Mouse (Mus musculus) gastrocnemius, postnatal 14 days (tissue): ENCODE data around the gene Mcl1. TPM values are rescaled to one million over a fixed set of nuclear protein-coding genes. Genes with fewer than 3 reads are reported as not detected.
A peak's percentile ranks its signal among the peaks of the same experiment; 100 is the strongest.
"Not testable (repeated sequence)": the region's sequence is repeated elsewhere in the genome, so short reads cannot be mapped to it uniquely, and the experiment has no call there.

Source experiments
- DNase-seq: peaks from one replicate; pipeline ENCODE4 v3.0.0; 2021; ENCODE audit warnings: mixed read lengths
- intact Hi-C: fragments of 180-260 bp; cut with DNase I; formaldehyde crosslinking; loops from one replicate; pipeline ENCODE4 v1.15.1; 2025; ENCODE audit warnings: low total_unique reads
- total RNA-seq, 2 experiments: library from RNA; stranded (reverse); gene quantifications; 2 replicates each; pipeline ENCODE4 v1.2.3; 2021

Gene Mcl1
- total RNA-seq, 2 experiments from 2014 or later: 98.8 to 124 TPM

- DNase-seq: no peak
Observed at GRCm38 (mm10) chr3:95679551-95679950, 21.0 kb downstream of the Mcl1 start.

GRCm38 (mm10) chr3:95680673-95681072 lies 22.1 kb downstream of the Mcl1 start:
- intact Hi-C loops: no loop called here
- DNase-seq: no peak

More at GRCm38 (mm10) chr3:95679551-95679950, 21.0 kb downstream of the Mcl1 start:
- intact Hi-C loops: no loop called here

- intact Hi-C loops: no loop called here
Observed at GRCm38 (mm10) chr3:95681365-95681764, 22.8 kb downstream of the Mcl1 start.

GRCm38 (mm10) chr3:95682878-95683277 lies 24.3 kb downstream of the Mcl1 start:
- no peak for DNase-seq
- intact Hi-C loops: no loop called here

More at GRCm38 (mm10) chr3:95681365-95681764, 22.8 kb downstream of the Mcl1 start:
- no peak for DNase-seq

GRCm38 (mm10) chr3:95684846-95685245 lies 26.3 kb downstream of the Mcl1 start:
- intact Hi-C loops: no loop called here
- no peak for DNase-seq

GRCm38 (mm10) chr3:95685301-95685700 lies 26.7 kb downstream of the Mcl1 start:
- intact Hi-C loops: no loop called here
- no peak for DNase-seq

GRCm38 (mm10) chr3:95685701-95686100 lies 27.1 kb downstream of the Mcl1 start:
- intact Hi-C loops: no loop called here

GRCm38 (mm10) chr3:95686492-95687167 lies 28.0 kb downstream of the Mcl1 start:
- intact Hi-C loops: no loop called here
- no peak for DNase-seq

More at GRCm38 (mm10) chr3:95685701-95686100, 27.1 kb downstream of the Mcl1 start:
- no peak for DNase-seq

- intact Hi-C loops: no loop called here
- no peak for DNase-seq
Observed at GRCm38 (mm10) chr3:95687168-95687523, 28.6 kb downstream of the Mcl1 start.

GRCm38 (mm10) chr3:95687524-95688421 lies 29.2 kb downstream of the Mcl1 start, which contains the start of gene Adamtsl4:
TSS of gene Adamtsl4 (minus strand) at chr3:95687917.
- peak; percentile 85 for DNase-seq
- intact Hi-C loops: no loop called here

GRCm38 (mm10) chr3:95689171-95689915 lies 30.8 kb downstream of the Mcl1 start:
- peak; percentile 43 for DNase-seq
- intact Hi-C loops: no loop called here

GRCm38 (mm10) chr3:95689940-95690339 lies 31.4 kb downstream of the Mcl1 start:
- intact Hi-C loops: no loop called here
- DNase-seq: no peak

- intact Hi-C loops, DNase-seq: not testable (repeated sequence)
Observed at GRCm38 (mm10) chr3:95690552-95690951, 32.0 kb downstream of the Mcl1 start.

GRCm38 (mm10) chr3:95692677-95693076 lies 34.1 kb downstream of the Mcl1 start:
- intact Hi-C loops: no loop called here
- DNase-seq: no peak

- intact Hi-C loops: no loop called here
Observed at GRCm38 (mm10) chr3:95693821-95694807, 35.5 kb downstream of the Mcl1 start.

GRCm38 (mm10) chr3:95694808-95695703 lies 36.5 kb downstream of the Mcl1 start:
- DNase-seq: no peak
- intact Hi-C loops: no loop called here

More at GRCm38 (mm10) chr3:95693821-95694807, 35.5 kb downstream of the Mcl1 start:
- DNase-seq: no peak

GRCm38 (mm10) chr3:95695796-95696195 lies 37.2 kb downstream of the Mcl1 start:
- no peak for DNase-seq
- intact Hi-C loops: no loop called here

- DNase-seq: no peak
- intact Hi-C loops: no loop called here
Observed at GRCm38 (mm10) chr3:95696360-95696759, 37.8 kb downstream of the Mcl1 start.
